Mouse (Mus musculus) heart, postnatal 0 days (tissue): ENCODE results near the gene Hc. TPM values are rescaled to one million over a fixed set of nuclear protein-coding genes. Genes with fewer than 3 reads are reported as not detected.

ENCODE experiments used
- ATAC-seq: fragments of 200-750 bp; cut with Nextera tagmentation; 2 replicates; pipeline ENCODE4 v1.8.0; 2017; ENCODE audit warnings: low read depth, moderate number of reproducible peaks, moderate library complexity; ENCODE audit not compliant: insufficient read depth
- DNase-seq: peaks from one replicate; pipeline ENCODE4 v3.0.0-alpha.2; 2016; ENCODE audit warnings: low spot score
- H3K27ac ChIP-seq: fragments of 300-500 bp; sonication (generic); 2 replicates; pipeline ENCODE4 v1.5.1; 2014; ENCODE audit warnings: low read depth, mild to moderate bottlenecking
- H3K27me3 ChIP-seq: fragments of 300-500 bp; sonication (generic); 2 replicates; pipeline ENCODE4 v1.6.1; 2014; ENCODE audit warnings: low read length, mixed read lengths; ENCODE audit not compliant: control insufficient read depth, insufficient read depth
- H3K36me3 ChIP-seq: fragments of 300-500 bp; sonication (generic); replicated peaks from 2 replicates; pipeline ENCODE4 v1.6.1; 2014; ENCODE audit warnings: low read length, mixed read lengths; ENCODE audit not compliant: control insufficient read depth, insufficient read depth
- H3K4me1 ChIP-seq: fragments of 300-500 bp; sonication (generic); 2 replicates; pipeline ENCODE4 v1.6.1; 2014; ENCODE audit warnings: antibody characterized with exemption; ENCODE audit not compliant: control insufficient read depth, insufficient read depth
- H3K4me2 ChIP-seq: fragments of 300-500 bp; sonication (generic); 2 replicates; pipeline ENCODE4 v1.6.1; 2014; ENCODE audit warnings: low read depth, mild to moderate bottlenecking, low read length, moderate library complexity
- H3K4me3 ChIP-seq: fragments of 300-500 bp; sonication (generic); 2 replicates; pipeline ENCODE4 v1.5.1; 2014; ENCODE audit warnings: low read depth, low read length
- H3K9ac ChIP-seq: fragments of 300-500 bp; sonication (generic); replicated peaks from 2 replicates; pipeline ENCODE4 v1.6.1; 2014; ENCODE audit warnings: low read depth, low read length, mixed read lengths
- H3K9me3 ChIP-seq: fragments of 300-500 bp; sonication (generic); replicated peaks from 2 replicates; pipeline ENCODE4 v1.6.1; 2016; ENCODE audit warnings: low read length; ENCODE audit not compliant: control insufficient read depth
- CTCF ChIP-seq: IDR thresholded peaks from 2 replicates; pipeline ENCODE4 v1.5.1; 2016; ENCODE audit warnings: antibody characterized with exemption, control low read depth, low read depth
- EP300 ChIP-seq: IDR thresholded peaks from 2 replicates; pipeline ENCODE4 v1.6.1; 2016; ENCODE audit warnings: antibody characterized with exemption, low read depth
- WGBS: fragments of 180-500 bp; shearing (Covaris S2); extraction: QIAGEN DNeasy Blood & Tissue Kit; methylation state at CpG from one replicate; pipeline ENCODE4 v1.1.7; 2014; 5-methylcytosine and 5-hydroxymethylcytosine counted together
- polyA plus RNA-seq: library from polyadenylated mRNA; unstranded; fragments of >200 nt; fragmentation: Nextera tagmentation; extraction: Ambion mirVana; gene quantifications from 2 replicates; pipeline ENCODE4 v1.2.1, GENCODE M21; 2015
- total RNA-seq: library from RNA; depleted of rRNA; stranded (reverse); fragments of >200 nt; gene quantifications from 2 replicates; pipeline ENCODE4 v1.2.3, GENCODE M21; 2014; ENCODE audit warnings: low replicate concordance

The Hc gene
- total and polyA plus RNA-seq, 2 experiments from 2014 or later: 0.04 to 0.12 TPM

GRCm38 (mm10) chr2:34953547-34954116 lies 107.6 kb downstream of the Hc start:
- no peaks in the 10 kb centered on the region; the same call in 1 of the 2 replicates for H3K4me1 ChIP-seq
- no peaks in the 10 kb centered on the region for H3K36me3 ChIP-seq
- H3K4me2 ChIP-seq: no peak overlapping the region
- TF ChIP-seq EP300 (no peak), CTCF (no peak)
- no peak overlapping the region for H3K9ac ChIP-seq
- 0 out of 2 replicates have a peak, but pooled peaks cover 3% of the 10 kb centered on the region for H3K27me3 ChIP-seq
- H3K9me3 ChIP-seq: no peaks in the 10 kb centered on the region
- H3K4me3 ChIP-seq: no peak overlapping the region
- no peak for DNase-seq
- ATAC-seq: no peak
- H3K27ac ChIP-seq: no peak overlapping the region
- WGBS: 57% methylated on average over 2 of the region's 2 CpGs

- Histone ChIP-seq H3K27me3 (0 out of 2 replicates have a peak, but pooled peaks cover 3% of the 10 kb centered on the region), H3K36me3 (no peaks in the 10 kb centered on the region), H3K27ac (no peak overlapping the region), H3K9ac (no peak overlapping the region), H3K4me1 (no peaks in the 10 kb centered on the region; the same call in 1 of the 2 replicates), H3K4me2 (no peak overlapping the region), H3K4me3 (no peak overlapping the region), H3K9me3 (no peaks in the 10 kb centered on the region)
- TF ChIP-seq CTCF: no peak
- no peak for TF ChIP-seq EP300
- no peak for DNase-seq
- no peak for ATAC-seq
- 65% methylated on average over 4 of the region's 4 CpGs for WGBS
Measured at GRCm38 (mm10) chr2:34953018-34953417, 108.2 kb downstream of the Hc start.

- H3K9me3 ChIP-seq: no peaks in the 10 kb centered on the region
- H3K4me1 ChIP-seq: no peaks in the 10 kb centered on the region; the same call in 1 of the 2 replicates
- no peak overlapping the region for H3K27ac ChIP-seq
- no peaks in the 10 kb centered on the region for H3K36me3 ChIP-seq
- no peak overlapping the region for H3K4me2 ChIP-seq
- no peak for ATAC-seq
- H3K4me3 ChIP-seq: no peak overlapping the region
- no peak overlapping the region for H3K9ac ChIP-seq
- DNase-seq: no peak
- no peaks in the 10 kb centered on the region for H3K27me3 ChIP-seq
- TF ChIP-seq CTCF (no peak), EP300 (no peak)
Measured at GRCm38 (mm10) chr2:34951469-34951868, 109.8 kb downstream of the Hc start.

GRCm38 (mm10) chr2:34948622-34949021 lies 112.6 kb downstream of the Hc start:
- no peaks in the 10 kb centered on the region for H3K36me3 ChIP-seq
- peaks cover 8% of the 10 kb centered on the region for H3K4me1 ChIP-seq
- no peak for DNase-seq
- H3K4me3 ChIP-seq: no peak overlapping the region
- no peaks in the 10 kb centered on the region for H3K27me3 ChIP-seq
- no peak overlapping the region for H3K9ac ChIP-seq
- ATAC-seq: no peak
- WGBS: 16% methylated on average over 2 of the region's 2 CpGs
- no peak for TF ChIP-seq EP300
- TF ChIP-seq CTCF: no peak
- no peaks in the 10 kb centered on the region for H3K9me3 ChIP-seq
- no peak overlapping the region for H3K4me2 ChIP-seq
- no peak overlapping the region for H3K27ac ChIP-seq

GRCm38 (mm10) chr2:34946046-34946445 lies 115.2 kb downstream of the Hc start:
- ATAC-seq: no peak

GRCm38 (mm10) chr2:34945580-34945979 lies 115.7 kb downstream of the Hc start:
- no peak for ATAC-seq
- WGBS: 78% methylated on average over 4 of the region's 4 CpGs
- no peaks in the 10 kb centered on the region for H3K36me3 ChIP-seq
- no peak overlapping the region for H3K9ac ChIP-seq
- H3K27ac ChIP-seq: no peak overlapping the region
- no peaks in the 10 kb centered on the region; the same call in 1 of the 2 replicates for H3K27me3 ChIP-seq
- H3K4me3 ChIP-seq: no peak overlapping the region
- peaks cover 8% of the 10 kb centered on the region for H3K4me1 ChIP-seq
- no peak for TF ChIP-seq CTCF
- no peak for TF ChIP-seq EP300
- H3K9me3 ChIP-seq: no peaks in the 10 kb centered on the region
- no peak overlapping the region for H3K4me2 ChIP-seq
- DNase-seq: no peak

More at GRCm38 (mm10) chr2:34946046-34946445, 115.2 kb downstream of the Hc start:
- WGBS: 74% methylated on average over 4 of the region's 4 CpGs
- H3K36me3 ChIP-seq: no peaks in the 10 kb centered on the region
- H3K27me3 ChIP-seq: no peaks in the 10 kb centered on the region; the same call in 1 of the 2 replicates
- no peak overlapping the region for H3K27ac ChIP-seq
- H3K9me3 ChIP-seq: no peaks in the 10 kb centered on the region
- no peak overlapping the region for H3K9ac ChIP-seq
- H3K4me3 ChIP-seq: no peak overlapping the region
- TF ChIP-seq EP300 (no peak), CTCF (no peak)
- H3K4me1 ChIP-seq: peaks cover 8% of the 10 kb centered on the region
- H3K4me2 ChIP-seq: no peak overlapping the region
- DNase-seq: no peak
